Comparison of ENCODE assay signal across 8 mouse cellular contexts in the genomic region with DNA sequence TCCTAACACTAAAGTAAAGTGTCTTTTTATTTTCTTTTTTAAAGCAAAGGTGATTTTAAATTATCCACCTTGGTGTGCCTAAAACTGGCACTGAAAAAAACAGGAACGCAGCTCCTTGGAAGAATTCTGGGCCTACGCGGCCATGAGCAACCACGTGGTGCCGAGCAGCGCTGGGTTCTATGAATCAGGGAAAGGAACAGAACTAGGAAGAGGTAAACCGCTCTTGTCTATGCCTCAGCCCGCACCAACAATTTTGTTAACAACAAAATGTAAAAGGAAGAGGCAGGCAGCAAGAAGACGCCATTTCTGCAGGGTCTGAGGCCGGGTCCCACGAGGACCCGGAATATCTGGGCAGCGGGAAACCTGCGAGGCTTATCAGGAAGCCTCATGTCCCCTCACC. TPM values are rescaled to one million over a fixed set of nuclear protein-coding genes. Genes with fewer than 3 reads are reported as not detected.
A peak's percentile ranks its signal among the peaks of the same experiment; 100 is the strongest.
DNase-seq lines count a peak whose midpoint lies in the region; ATAC-seq and TF ChIP-seq lines count a peak whose summit lies in the region.

No protein-coding gene starts in this region.

- H3K27me3 ChIP-seq in kidney, embryonic 14.5 days (ENCODE audit: control insufficient read depth, insufficient read depth, low read length), result no peaks in the 10 kb centered on the region
- H3K27me3 ChIP-seq in forebrain, postnatal 0 days (ENCODE audit: insufficient read depth, low read length), result no peaks in the 10 kb centered on the region
- H3K27me3 ChIP-seq in liver, embryonic 16.5 days (ENCODE audit: control insufficient read depth, insufficient read depth, low read depth, low read length), result no peaks in the 10 kb centered on the region

- no peak for TF ChIP-seq CTCF in bone marrow, adult 2 months (IDR thresholded peaks at IDR 0.05; ENCODE audit: control insufficient read depth, insufficient read depth, low read length)
- TF ChIP-seq CTCF in forebrain, postnatal 0 days (IDR thresholded peaks at IDR 0.05; ENCODE audit: low read depth), result no peak

- H3K36me3 ChIP-seq in kidney, embryonic 14.5 days (ENCODE audit: control insufficient read depth, insufficient read depth, low read length), result peaks cover 35% of the 10 kb centered on the region
- H3K36me3 ChIP-seq in forebrain, postnatal 0 days (ENCODE audit: insufficient read depth), result peaks cover 33% of the 10 kb centered on the region
- H3K36me3 ChIP-seq in liver, embryonic 16.5 days (ENCODE audit: control insufficient read depth, insufficient read depth), result peaks cover 33% of the 10 kb centered on the region

- ATAC-seq in kidney, embryonic 14.5 days (ENCODE audit: low FRiP score, low TSS enrichment), result peak; percentile 3; the same call in 1 of the 2 replicates
- peak; percentile 18 for ATAC-seq in forebrain, postnatal 0 days
- ATAC-seq in liver, embryonic 16.5 days (ENCODE audit: low read depth), result peak; percentile 17

- H3K9me3 ChIP-seq in kidney, embryonic 14.5 days (ENCODE audit: control insufficient read depth, low read length), result no peaks in the 10 kb centered on the region
- no peaks in the 10 kb centered on the region for H3K9me3 ChIP-seq in forebrain, postnatal 0 days (ENCODE audit: low read length)
- no peaks in the 10 kb centered on the region for H3K9me3 ChIP-seq in liver, embryonic 16.5 days (replicated peaks; ENCODE audit: control insufficient read depth, low read length)

- DNase-seq in kidney, postnatal 4 days, result no peak
- DNase-seq in forebrain, postnatal 0 days, result no peak
- DNase-seq in ovary, postnatal 36 days (ENCODE audit: low spot score), result no peak
- no peak for DNase-seq in layer of hippocampus, adult 18-20 months (ENCODE audit: low spot score in 2 of 2)
- no peak for DNase-seq in urinary bladder, postnatal 4 days (ENCODE audit: low spot score in 2 of 2)

- no peak for TF ChIP-seq POLR2A in bone marrow, adult 2 months (IDR thresholded peaks at IDR 0.05; ENCODE audit: borderline replicate concordance, control insufficient read depth, low read depth, low read length)

- peak overlapping the region; percentile 90 for H3K9ac ChIP-seq in kidney, embryonic 14.5 days (ENCODE audit: low read depth, low read length)
- H3K9ac ChIP-seq in forebrain, postnatal 0 days, result peak overlapping the region; percentile 66
- H3K9ac ChIP-seq in liver, embryonic 16.5 days (ENCODE audit: low read depth, low read length), result peak overlapping the region; percentile 82

- peaks cover 19% of the 10 kb centered on the region; the same call in 1 of the 2 replicates for H3K4me1 ChIP-seq in kidney, embryonic 14.5 days (ENCODE audit: control insufficient read depth, insufficient read depth, low read length)
- H3K4me1 ChIP-seq in bone marrow, adult 2 months (ENCODE audit: control insufficient read depth, insufficient read depth, low read length), result peaks cover 3% of the 10 kb centered on the region; the same call in 1 of the 2 replicates
- H3K4me1 ChIP-seq in forebrain, postnatal 0 days (ENCODE audit: insufficient read depth), result peaks cover 18% of the 10 kb centered on the region
- peaks cover 27% of the 10 kb centered on the region for H3K4me1 ChIP-seq in liver, embryonic 16.5 days (ENCODE audit: control insufficient read depth, low read depth, low read length)

- peak overlapping the region; percentile 85 for H3K27ac ChIP-seq in kidney, embryonic 14.5 days (ENCODE audit: low read depth, low read length)
- peak overlapping the region; percentile 74 for H3K27ac ChIP-seq in bone marrow, adult 2 months (ENCODE audit: control insufficient read depth, insufficient read depth, low read depth, low read length, poor library complexity)
- peak overlapping the region; percentile 98 for H3K27ac ChIP-seq in forebrain, postnatal 0 days (ENCODE audit: low read depth, low read length)
- peak overlapping the region; percentile 73 for H3K27ac ChIP-seq in liver, embryonic 16.5 days (ENCODE audit: low read length)

- 2% methylated on average over 14 of the region's 14 CpGs for WGBS in kidney, embryonic 14.5 days
- 1% methylated on average over 14 of the region's 14 CpGs for WGBS in bone marrow, adult 2 months
- 2% methylated on average over 14 of the region's 14 CpGs for WGBS in forebrain, postnatal 0 days
- under 1% methylated on average over 14 of the region's 14 CpGs for WGBS in liver, embryonic 16.5 days (ENCODE audit: insufficient replicate concordance)

- H3K4me2 ChIP-seq in kidney, embryonic 14.5 days (replicated peaks; ENCODE audit: low read depth, low read length), result peak overlapping the region; percentile 76
- H3K4me2 ChIP-seq in forebrain, postnatal 0 days (ENCODE audit: low read depth), result peak overlapping the region; percentile 83
- peak overlapping the region; percentile 98 for H3K4me2 ChIP-seq in liver, embryonic 16.5 days (ENCODE audit: low read depth, low read length)

- peak overlapping the region; percentile 63 for H3K4me3 ChIP-seq in kidney, embryonic 14.5 days (ENCODE audit: low read length)
- H3K4me3 ChIP-seq in bone marrow, adult 2 months (replicated peaks; ENCODE audit: control insufficient read depth, low read depth, low read length), result peak overlapping the region; percentile 88
- peak overlapping the region; percentile 87 for H3K4me3 ChIP-seq in forebrain, postnatal 0 days (ENCODE audit: low read depth, low read length)
- peak overlapping the region; percentile 94 for H3K4me3 ChIP-seq in liver, embryonic 16.5 days (ENCODE audit: low read depth, low read length)

RNA-seq across cellular contexts. Expression of a gene that starts 0.5 kb away (rescaled TPM):
- polyA plus RNA-seq in kidney, embryonic 14.5 days (2014; fragmentation: Nextera tagmentation; extraction: Ambion mirVana), result 311 and 354 TPM in 2 replicates
- 187 and 375 TPM in 2 replicates for polyA plus RNA-seq in bone marrow, adult 2 months (2011; ENCODE audit: insufficient read depth, insufficient read length, low replicate concordance, missing spikeins)
- total RNA-seq in forebrain, postnatal 0 days (2014; rRNA removed), result 173 and 183 TPM in 2 replicates
- 220 and 243 TPM in 2 replicates for polyA plus RNA-seq in forebrain, postnatal 0 days (2015; fragmentation: Nextera tagmentation; extraction: Ambion mirVana)
- polyA plus RNA-seq in liver, embryonic 16.5 days (2015; fragmentation: Nextera tagmentation; extraction: Ambion mirVana), result 120 and 130 TPM in 2 replicates
- total RNA-seq in layer of hippocampus, adult 18-20 months (2021), result 100 to 1,000 TPM; 122 to 153 TPM

RNA-seq across cellular contexts. Expression of a gene that starts 10.6 kb away (rescaled TPM):
- 175 and 181 TPM in 2 replicates for polyA plus RNA-seq in kidney, embryonic 14.5 days (2014; fragmentation: Nextera tagmentation; extraction: Ambion mirVana)
- polyA plus RNA-seq in bone marrow, adult 2 months (2011; ENCODE audit: insufficient read depth, insufficient read length, low replicate concordance, missing spikeins), result 63.9 and 78.0 TPM in 2 replicates
- 137 and 175 TPM in 2 replicates for total RNA-seq in forebrain, postnatal 0 days (2014; rRNA removed)
- polyA plus RNA-seq in forebrain, postnatal 0 days (2015; fragmentation: Nextera tagmentation; extraction: Ambion mirVana), result 151 and 169 TPM in 2 replicates
- 106 and 108 TPM in 2 replicates for polyA plus RNA-seq in liver, embryonic 16.5 days (2015; fragmentation: Nextera tagmentation; extraction: Ambion mirVana)
- total RNA-seq in layer of hippocampus, adult 18-20 months (2021), result 100 to 1,000 TPM; 316 to 319 TPM

RNA-seq across cellular contexts. Expression of a gene that starts 21.2 kb away (rescaled TPM):
- 2.8 and 3.1 TPM in 2 replicates for polyA plus RNA-seq in kidney, embryonic 14.5 days (2014; fragmentation: Nextera tagmentation; extraction: Ambion mirVana)
- polyA plus RNA-seq in bone marrow, adult 2 months (2011; ENCODE audit: insufficient read depth, insufficient read length, low replicate concordance, missing spikeins), result 0.50 TPM in 1 of 2 replicates, not detected in the other
- total RNA-seq in forebrain, postnatal 0 days (2014; rRNA removed), result 9.3 and 15.1 TPM in 2 replicates
- 3.5 and 4.8 TPM in 2 replicates for polyA plus RNA-seq in forebrain, postnatal 0 days (2015; fragmentation: Nextera tagmentation; extraction: Ambion mirVana)
- polyA plus RNA-seq in liver, embryonic 16.5 days (2015; fragmentation: Nextera tagmentation; extraction: Ambion mirVana), result 0.05 TPM in 2 replicates
- 1 to 10 TPM; 9.1 to 10.0 TPM for total RNA-seq in layer of hippocampus, adult 18-20 months (2021)
